Mouse (Mus musculus): ENCODE data around the gene Smg7. TPM values are rescaled to one million over a fixed set of nuclear protein-coding genes. Genes with fewer than 3 reads are reported as not detected.

Gene Smg7
- polyA plus RNA-seq, 1 experiment: 47.8 TPM

- no peak for DNase-seq (ENCODE audit: extremely low spot score in 1 of 2, low spot score in 1 of 2)
Measured at GRCm38 (mm10) chr1:152809541-152810252, 92.7 kb downstream of the Smg7 start.

GRCm38 (mm10) chr1:152808392-152808680 is 94.1 kb downstream of the Smg7 start:
- DNase-seq (ENCODE audit: extremely low spot score in 1 of 2, low spot score in 1 of 2): no peak

GRCm38 (mm10) chr1:152807619-152808391 is 94.6 kb downstream of the Smg7 start:
- no peak for DNase-seq (ENCODE audit: extremely low spot score in 1 of 2, low spot score in 1 of 2)

- DNase-seq (ENCODE audit: extremely low spot score in 1 of 2, low spot score in 1 of 2): no peak
Measured at GRCm38 (mm10) chr1:152804907-152805306, 97.5 kb downstream of the Smg7 start.

GRCm38 (mm10) chr1:152800633-152801176 is 101.7 kb downstream of the Smg7 start:
- no peak for DNase-seq (ENCODE audit: extremely low spot score in 1 of 2, low spot score in 1 of 2)

GRCm38 (mm10) chr1:152799897-152800296 is 102.5 kb downstream of the Smg7 start, which contains the start of gene Ncf2:
Ncf2 (plus strand) TSS chr1:152800194.
- DNase-seq (ENCODE audit: extremely low spot score in 1 of 2, low spot score in 1 of 2): no peak

- DNase-seq (ENCODE audit: extremely low spot score in 1 of 2, low spot score in 1 of 2): no peak
Measured at GRCm38 (mm10) chr1:152798125-152798524, 104.3 kb downstream of the Smg7 start.

- DNase-seq (ENCODE audit: extremely low spot score in 1 of 2, low spot score in 1 of 2): no peak
Measured at GRCm38 (mm10) chr1:152796683-152797263, 105.7 kb downstream of the Smg7 start.

GRCm38 (mm10) chr1:152795688-152796255 is 106.7 kb downstream of the Smg7 start:
- DNase-seq (ENCODE audit: extremely low spot score in 1 of 2, low spot score in 1 of 2): no peak

- no peak for DNase-seq (ENCODE audit: extremely low spot score in 1 of 2, low spot score in 1 of 2)
Measured at GRCm38 (mm10) chr1:152793495-152794130, 108.8 kb downstream of the Smg7 start.

- DNase-seq (ENCODE audit: extremely low spot score in 1 of 2, low spot score in 1 of 2): peak; percentile 28 to 42
Measured at GRCm38 (mm10) chr1:152792736-152793494, 109.5 kb downstream of the Smg7 start.

GRCm38 (mm10) chr1:152791269-152791668 is 111.2 kb downstream of the Smg7 start:
- DNase-seq (ENCODE audit: extremely low spot score in 1 of 2, low spot score in 1 of 2): no peak

- no peak for DNase-seq (ENCODE audit: extremely low spot score in 1 of 2, low spot score in 1 of 2)
Measured at GRCm38 (mm10) chr1:152790821-152791220, 111.6 kb downstream of the Smg7 start.

GRCm38 (mm10) chr1:152790254-152790653 is 112.2 kb downstream of the Smg7 start:
- DNase-seq (ENCODE audit: extremely low spot score in 1 of 2, low spot score in 1 of 2): peak in 1 of 2 experiments; percentile 47

- no peak for DNase-seq (ENCODE audit: extremely low spot score in 1 of 2, low spot score in 1 of 2)
Measured at GRCm38 (mm10) chr1:152788121-152788660, 114.3 kb downstream of the Smg7 start.

Other genes with a start within 250 kb of the Smg7 start
- gene Apobec4, start 152.1 kb downstream of the Smg7 start, polyA plus RNA-seq (2012; rRNA removed): not detected in 2 replicates
- gene Rgl1, start 136.3 kb downstream of the Smg7 start, polyA plus RNA-seq (2012; rRNA removed): 60.8 and 63.0 TPM in 2 replicates
- 93.2 and 107 TPM in 2 replicates for gene Arpc5, start 136.1 kb downstream of the Smg7 start, polyA plus RNA-seq (2012; rRNA removed)
- 4.8 and 6.6 TPM in 2 replicates for gene Ncf2, start 102.5 kb downstream of the Smg7 start, polyA plus RNA-seq (2012; rRNA removed)
- gene Nmnat2, start 52.3 kb upstream of the Smg7 start, polyA plus RNA-seq (2012; rRNA removed): 71.2 and 81.0 TPM in 2 replicates

Measured in frontal cortex, adult 2 months (tissue).